Mouse (Mus musculus) kidney, adult 2 months (tissue): ENCODE results near the gene Actl10.

Source experiments
- CTCF ChIP-seq: fragments of 200-500 bp; conservative IDR thresholded peaks from 2 replicates; pipeline ENCODE4 v1.5.1; 2011; ENCODE audit warnings: low read depth, mild to moderate bottlenecking, control low read depth, low read length, moderate library complexity, mixed read lengths; ENCODE audit not compliant: insufficient read depth, insufficient read length
- POLR2A ChIP-seq: fragments of 200-500 bp; IDR thresholded peaks from one replicate; pipeline ENCODE4 v1.6.1; 2011; ENCODE audit warnings: low read depth, low read length, control low read depth

- no peak for TF ChIP-seq CTCF
- TF ChIP-seq POLR2A = no peak
Measured at GRCm38 (mm10) chr2:154566641-154567040, 15.1 kb downstream of the Actl10 start.
